Mouse (Mus musculus) monocyte, adult 2 months (primary cell): ENCODE measurements around the gene Stpg1.

Source experiments
- DNase-seq, 2 experiments: peaks; one replicate each; pipeline ENCODE4 v3.0.0; 2022; ENCODE audit warnings: low spot score in 2 of 2, low read depth in 1 of 2

Gene Stpg1

GRCm38 (mm10) chr4:135494521-135495396, at the start of gene Stpg1, which contains the start of gene Nipal3:
Stpg1 (plus strand) TSS chr4:135494790.
Nipal3 (minus strand) TSS chr4:135495038.
- DNase-seq: peak in 1 of 2 experiments; percentile 51

- no peak for DNase-seq
These were observed 43.1 kb upstream of the Stpg1 start for GRCm38 (mm10) chr4:135451360-135452015.

- no peak for DNase-seq
These were observed 41.4 kb upstream of the Stpg1 start for GRCm38 (mm10) chr4:135453164-135453563.

GRCm38 (mm10) chr4:135453572-135453971, 41.0 kb upstream of the Stpg1 start:
- no peak for DNase-seq

GRCm38 (mm10) chr4:135463406-135463805, 31.2 kb upstream of the Stpg1 start:
- DNase-seq: no peak

- no peak for DNase-seq
These were observed 16.7 kb upstream of the Stpg1 start for GRCm38 (mm10) chr4:135477851-135478250.

- DNase-seq: no peak
These were observed 14.2 kb upstream of the Stpg1 start for GRCm38 (mm10) chr4:135480370-135480769.

GRCm38 (mm10) chr4:135485086-135485485, 9.5 kb upstream of the Stpg1 start:
- no peak for DNase-seq

GRCm38 (mm10) chr4:135486352-135486751, 8.2 kb upstream of the Stpg1 start:
- DNase-seq: no peak

- DNase-seq: no peak
These were observed 5.3 kb upstream of the Stpg1 start for GRCm38 (mm10) chr4:135489256-135489655.

- DNase-seq: no peak
These were observed 1.3 kb upstream of the Stpg1 start for GRCm38 (mm10) chr4:135493271-135493670.

- no peak for DNase-seq
These were observed 684 bp upstream of the Stpg1 start for GRCm38 (mm10) chr4:135493691-135494520.

GRCm38 (mm10) chr4:135495397-135495791, 804 bp downstream of the Stpg1 start:
- DNase-seq: no peak

GRCm38 (mm10) chr4:135495810-135496209, 1.2 kb downstream of the Stpg1 start:
- DNase-seq: no peak

- DNase-seq: no peak
These were observed 3.5 kb downstream of the Stpg1 start for GRCm38 (mm10) chr4:135498136-135498535.

- no peak for DNase-seq
These were observed 5.2 kb downstream of the Stpg1 start for GRCm38 (mm10) chr4:135499831-135500230.

- DNase-seq: no peak
These were observed 7.0 kb downstream of the Stpg1 start for GRCm38 (mm10) chr4:135501587-135501986.

GRCm38 (mm10) chr4:135505794-135506193, 11.2 kb downstream of the Stpg1 start:
- no peak for DNase-seq

- no peak for DNase-seq
These were observed 13.2 kb downstream of the Stpg1 start for GRCm38 (mm10) chr4:135507547-135508350.

GRCm38 (mm10) chr4:135508419-135509039, 13.9 kb downstream of the Stpg1 start:
- no peak for DNase-seq
